Mouse (Mus musculus) brain, embryonic 14.5 days (tissue): ENCODE measurements around the gene Hebp1.

ENCODE experiments used
- CTCF ChIP-seq: fragments of 200-500 bp; IDR thresholded peaks from 2 replicates; pipeline ENCODE4 v1.5.1; 2012; ENCODE audit warnings: inconsistent platforms, mild to moderate bottlenecking, moderate library complexity, borderline replicate concordance; ENCODE audit not compliant: insufficient read depth, insufficient read length; ENCODE audit errors: extremely low read depth
- POLR2A ChIP-seq: fragments of 200-500 bp; IDR thresholded peaks from 2 replicates; pipeline ENCODE4 v1.6.1; 2012; ENCODE audit warnings: mild to moderate bottlenecking, inconsistent platforms, borderline replicate concordance; ENCODE audit not compliant: poor library complexity, insufficient read depth, insufficient read length, severe bottlenecking; ENCODE audit errors: extremely low read depth

GRCm38 (mm10) chr6:135166262-135166661 is 31.6 kb downstream of the Hebp1 start:
- TF ChIP-seq CTCF: no peak
- TF ChIP-seq POLR2A: no peak
